Mouse (Mus musculus) 3134 (cell line): ENCODE data around the gene Wdr5.

Experiments used
- DNase-seq: peaks from one replicate; pipeline ENCODE4 v3.0.0-alpha.2; 2011; ENCODE audit warnings: low spot score; ENCODE audit not compliant: insufficient read length; ENCODE audit errors: extremely low read depth

The Wdr5 gene

GRCm38 (mm10) chr2:27547986-27548385 is 33.0 kb downstream of the Wdr5 start:
- no peak for DNase-seq

- DNase-seq, result no peak
Observed at GRCm38 (mm10) chr2:27548664-27549369, 33.9 kb downstream of the Wdr5 start.

GRCm38 (mm10) chr2:27552620-27553287 is 37.8 kb downstream of the Wdr5 start:
- peak; percentile 34 for DNase-seq

- DNase-seq, result no peak
Observed at GRCm38 (mm10) chr2:27554308-27554707, 39.4 kb downstream of the Wdr5 start.

- DNase-seq, result no peak
Observed at GRCm38 (mm10) chr2:27556921-27557320, 42.0 kb downstream of the Wdr5 start.

GRCm38 (mm10) chr2:27560708-27561123 is 45.8 kb downstream of the Wdr5 start:
- no peak for DNase-seq

GRCm38 (mm10) chr2:27561159-27561558 is 46.2 kb downstream of the Wdr5 start:
- no peak for DNase-seq

GRCm38 (mm10) chr2:27561829-27562228 is 46.9 kb downstream of the Wdr5 start:
- DNase-seq, result no peak

- no peak for DNase-seq
Observed at GRCm38 (mm10) chr2:27563641-27564148, 48.7 kb downstream of the Wdr5 start.

- DNase-seq, result no peak
Observed at GRCm38 (mm10) chr2:27564694-27565093, 49.7 kb downstream of the Wdr5 start.

- no peak for DNase-seq
Observed at GRCm38 (mm10) chr2:27565316-27566103, 50.6 kb downstream of the Wdr5 start.

- DNase-seq, result no peak
Observed at GRCm38 (mm10) chr2:27570856-27571255, 55.9 kb downstream of the Wdr5 start.

GRCm38 (mm10) chr2:27572261-27572793 is 57.4 kb downstream of the Wdr5 start:
- DNase-seq, result no peak

- no peak for DNase-seq
Observed at GRCm38 (mm10) chr2:27572928-27573627, 58.1 kb downstream of the Wdr5 start.

GRCm38 (mm10) chr2:27573628-27573966 is 58.6 kb downstream of the Wdr5 start:
- no peak for DNase-seq

- DNase-seq, result no peak
Observed at GRCm38 (mm10) chr2:27576416-27576815, 61.5 kb downstream of the Wdr5 start.

- DNase-seq, result no peak
Observed at GRCm38 (mm10) chr2:27578552-27578951, 63.6 kb downstream of the Wdr5 start.

GRCm38 (mm10) chr2:27582112-27582511 is 67.2 kb downstream of the Wdr5 start:
- no peak for DNase-seq

- no peak for DNase-seq
Observed at GRCm38 (mm10) chr2:27583019-27583418, 68.1 kb downstream of the Wdr5 start.

GRCm38 (mm10) chr2:27584546-27584945 is 69.6 kb downstream of the Wdr5 start:
- no peak for DNase-seq
